Mouse (Mus musculus) layer of hippocampus, adult 18-20 months (tissue): ENCODE measurements at regions not wholly inside any gene's neighbourhood (a gene's known extent, or its start where the extent isn't known, plus 50 kb on each side); places are given as distances from the start of the nearest gene placed in this dataset.

Source experiments
- DNase-seq, 2 experiments: peaks; one replicate each; pipeline ENCODE4 v3.0.0; 2022; ENCODE audit warnings: low spot score in 2 of 2

GRCm38 (mm10) chr13:4662336-4663101, 53.5 kb upstream of the Akr1e1 start:
- peak; percentile 32 to 76 for DNase-seq
